Mouse (Mus musculus): ENCODE results near the gene Lrrk1. TPM values are rescaled to one million over a fixed set of nuclear protein-coding genes. Genes with fewer than 3 reads are reported as not detected.

Gene Lrrk1
- total and polyA plus RNA-seq, 2 experiments, result 7.4 to 15.0 TPM

GRCm38 (mm10) chr7:66230246-66230637, 157.9 kb downstream of the Lrrk1 start:
- no peaks in the 10 kb centered on the region for H3K4me1 ChIP-seq (ENCODE audit: control insufficient read depth, insufficient read depth, low read length)
- H3K4me3 ChIP-seq (ENCODE audit: insufficient read depth, low read depth, low read length), result no peak overlapping the region
- DNase-seq (ENCODE audit: extremely low read depth, low read depth, low spot score), result no peak
- H3K27ac ChIP-seq (replicated peaks; ENCODE audit: insufficient read depth, low read depth, low read length), result no peak overlapping the region
- TF ChIP-seq POLR2A (IDR thresholded peaks at IDR 0.05; ENCODE audit: extremely low read depth, insufficient read depth, low read length), result no peak
- no peak for TF ChIP-seq CTCF (IDR thresholded peaks at IDR 0.05; ENCODE audit: low read depth, low read length)
- no peaks in the 10 kb centered on the region for H3K79me2 ChIP-seq (ENCODE audit: control insufficient read depth, insufficient read depth, low read length)
- no peak overlapping the region for H3K9ac ChIP-seq (ENCODE audit: low read depth, low read length)
- 65% methylated on average over 4 of the region's 4 CpGs for WGBS
- H3K36me3 ChIP-seq (ENCODE audit: control insufficient read depth, insufficient read depth, low read length), result no peaks in the 10 kb centered on the region
- H3K27me3 ChIP-seq (ENCODE audit: control insufficient read depth, insufficient read depth, low read length), result no peaks in the 10 kb centered on the region

- WGBS, result 94% methylated on average over 7 of the region's 7 CpGs
- no peaks in the 10 kb centered on the region for H3K27me3 ChIP-seq (ENCODE audit: control insufficient read depth, insufficient read depth, low read length)
- no peaks in the 10 kb centered on the region for H3K79me2 ChIP-seq (ENCODE audit: control insufficient read depth, insufficient read depth, low read length)
- DNase-seq (ENCODE audit: extremely low read depth, low read depth, low spot score), result no peak
- H3K36me3 ChIP-seq (ENCODE audit: control insufficient read depth, insufficient read depth, low read length), result no peaks in the 10 kb centered on the region
- H3K9ac ChIP-seq (ENCODE audit: low read depth, low read length), result no peak overlapping the region
- H3K4me3 ChIP-seq (ENCODE audit: insufficient read depth, low read depth, low read length), result no peak overlapping the region
- H3K4me1 ChIP-seq (ENCODE audit: control insufficient read depth, insufficient read depth, low read length), result no peaks in the 10 kb centered on the region
- H3K27ac ChIP-seq (replicated peaks; ENCODE audit: insufficient read depth, low read depth, low read length), result no peak overlapping the region
- TF ChIP-seq CTCF (IDR thresholded peaks at IDR 0.05; ENCODE audit: low read depth, low read length) (no peak), POLR2A (IDR thresholded peaks at IDR 0.05; ENCODE audit: extremely low read depth, insufficient read depth, low read length) (no peak)
Measured at GRCm38 (mm10) chr7:66229433-66229832, 158.7 kb downstream of the Lrrk1 start.

- H3K9ac ChIP-seq (ENCODE audit: low read depth, low read length), result no peak overlapping the region
- no peak for DNase-seq (ENCODE audit: extremely low read depth, low read depth, low spot score)
- H3K27ac ChIP-seq (replicated peaks; ENCODE audit: insufficient read depth, low read depth, low read length), result no peak overlapping the region
- no peak for TF ChIP-seq POLR2A (IDR thresholded peaks at IDR 0.05; ENCODE audit: extremely low read depth, insufficient read depth, low read length)
- TF ChIP-seq CTCF (IDR thresholded peaks at IDR 0.05; ENCODE audit: low read depth, low read length), result no peak
- H3K4me1 ChIP-seq (ENCODE audit: control insufficient read depth, insufficient read depth, low read length), result no peaks in the 10 kb centered on the region
- H3K4me3 ChIP-seq (ENCODE audit: insufficient read depth, low read depth, low read length), result no peak overlapping the region
- H3K79me2 ChIP-seq (ENCODE audit: control insufficient read depth, insufficient read depth, low read length), result no peaks in the 10 kb centered on the region
- no peaks in the 10 kb centered on the region for H3K27me3 ChIP-seq (ENCODE audit: control insufficient read depth, insufficient read depth, low read length)
- 77% methylated on average over 2 of the region's 2 CpGs for WGBS
- H3K36me3 ChIP-seq (ENCODE audit: control insufficient read depth, insufficient read depth, low read length), result no peaks in the 10 kb centered on the region
Measured at GRCm38 (mm10) chr7:66228610-66228920, 159.6 kb downstream of the Lrrk1 start.

GRCm38 (mm10) chr7:66227814-66228609, 160.1 kb downstream of the Lrrk1 start:
- Histone ChIP-seq H3K79me2 (ENCODE audit: control insufficient read depth, insufficient read depth, low read length) (no peaks in the 10 kb centered on the region), H3K27me3 (ENCODE audit: control insufficient read depth, insufficient read depth, low read length) (no peaks in the 10 kb centered on the region), H3K27ac (replicated peaks; ENCODE audit: insufficient read depth, low read depth, low read length) (no peak overlapping the region), H3K4me1 (ENCODE audit: control insufficient read depth, insufficient read depth, low read length) (no peaks in the 10 kb centered on the region), H3K9ac (ENCODE audit: low read depth, low read length) (no peak overlapping the region), H3K4me3 (ENCODE audit: insufficient read depth, low read depth, low read length) (no peak overlapping the region), H3K36me3 (ENCODE audit: control insufficient read depth, insufficient read depth, low read length) (no peaks in the 10 kb centered on the region)
- TF ChIP-seq POLR2A (IDR thresholded peaks at IDR 0.05; ENCODE audit: extremely low read depth, insufficient read depth, low read length) (no peak), CTCF (IDR thresholded peaks at IDR 0.05; ENCODE audit: low read depth, low read length) (no peak)
- WGBS, result 55% methylated on average over 13 of the region's 13 CpGs
- DNase-seq (ENCODE audit: extremely low read depth, low read depth, low spot score), result no peak

- WGBS, result 87% methylated on average over 3 of the region's 3 CpGs
- no peak overlapping the region for H3K27ac ChIP-seq (replicated peaks; ENCODE audit: insufficient read depth, low read depth, low read length)
- TF ChIP-seq POLR2A (IDR thresholded peaks at IDR 0.05; ENCODE audit: extremely low read depth, insufficient read depth, low read length), result no peak
- no peak for TF ChIP-seq CTCF (IDR thresholded peaks at IDR 0.05; ENCODE audit: low read depth, low read length)
Measured at GRCm38 (mm10) chr7:66225881-66226280, 162.3 kb downstream of the Lrrk1 start.

GRCm38 (mm10) chr7:66224541-66224940, 163.6 kb downstream of the Lrrk1 start:
- Histone ChIP-seq H3K27ac (replicated peaks; ENCODE audit: insufficient read depth, low read depth, low read length) (no peak overlapping the region), H3K9ac (ENCODE audit: low read depth, low read length) (no peak overlapping the region), H3K4me1 (ENCODE audit: control insufficient read depth, insufficient read depth, low read length) (no peaks in the 10 kb centered on the region), H3K36me3 (ENCODE audit: control insufficient read depth, insufficient read depth, low read length) (no peaks in the 10 kb centered on the region), H3K79me2 (ENCODE audit: control insufficient read depth, insufficient read depth, low read length) (no peaks in the 10 kb centered on the region), H3K4me3 (ENCODE audit: insufficient read depth, low read depth, low read length) (no peak overlapping the region), H3K27me3 (ENCODE audit: control insufficient read depth, insufficient read depth, low read length) (no peaks in the 10 kb centered on the region)
- no peak for DNase-seq (ENCODE audit: extremely low read depth, low read depth, low spot score)
- no peak for TF ChIP-seq CTCF (IDR thresholded peaks at IDR 0.05; ENCODE audit: low read depth, low read length)
- TF ChIP-seq POLR2A (IDR thresholded peaks at IDR 0.05; ENCODE audit: extremely low read depth, insufficient read depth, low read length), result no peak
- WGBS, result 96% methylated on average over 6 of the region's 6 CpGs

More at GRCm38 (mm10) chr7:66225881-66226280, 162.3 kb downstream of the Lrrk1 start:
- Histone ChIP-seq H3K27me3 (ENCODE audit: control insufficient read depth, insufficient read depth, low read length) (no peaks in the 10 kb centered on the region), H3K4me3 (ENCODE audit: insufficient read depth, low read depth, low read length) (no peak overlapping the region), H3K9ac (ENCODE audit: low read depth, low read length) (no peak overlapping the region), H3K4me1 (ENCODE audit: control insufficient read depth, insufficient read depth, low read length) (no peaks in the 10 kb centered on the region), H3K36me3 (ENCODE audit: control insufficient read depth, insufficient read depth, low read length) (no peaks in the 10 kb centered on the region), H3K79me2 (ENCODE audit: control insufficient read depth, insufficient read depth, low read length) (no peaks in the 10 kb centered on the region)
- DNase-seq (ENCODE audit: extremely low read depth, low read depth, low spot score), result no peak
